Mouse (Mus musculus) embryo, embryonic 10 days (tissue): ENCODE measurements around the gene Nlrp6.
"Not testable (repeated sequence)": the region's sequence is repeated elsewhere in the genome, so short reads cannot be mapped to it uniquely, and the experiment has no call there.

ENCODE experiments used
- DNase-seq: peaks from one replicate; pipeline ENCODE4 v3.0.0-alpha.2; 2015; ENCODE audit warnings: low spot score

Nlrp6 gene

DNA sequence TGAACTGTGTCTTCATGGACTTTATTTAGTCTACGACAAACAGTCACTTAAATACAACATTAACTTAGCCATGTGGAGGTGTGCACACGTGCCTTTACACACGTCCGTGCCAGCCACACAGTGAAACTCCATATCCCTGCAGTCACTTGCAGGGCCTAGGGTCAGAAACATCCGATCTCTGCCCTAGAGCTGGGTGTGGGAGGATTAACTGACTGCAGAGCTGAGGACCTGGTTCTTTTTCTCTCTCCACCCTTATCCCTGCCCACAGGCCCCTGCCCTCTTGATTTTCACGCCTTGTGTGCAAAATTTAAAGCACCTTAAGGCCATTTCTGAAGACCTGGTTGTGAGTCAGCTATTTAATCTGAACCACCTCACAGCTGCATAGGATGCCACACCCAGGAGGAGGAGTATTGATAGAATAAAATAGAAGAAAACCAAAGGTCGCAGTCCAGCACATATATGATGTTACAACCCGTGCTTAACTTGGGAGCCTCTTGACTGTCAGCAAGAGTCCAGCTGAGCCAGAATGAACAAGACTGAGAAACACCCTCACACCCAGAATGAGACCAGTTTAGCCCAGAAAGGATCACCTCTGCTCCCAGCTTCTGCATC is at the start of gene Nlrp6:
TSS of gene Nlrp6 (plus strand) at position 485 of the 612 bp plus-strand sequence.
- no peak for DNase-seq

- DNase-seq, result no peak
Measured at GRCm38 (mm10) chr7:140874224-140874623, 46.5 kb upstream of the Nlrp6 start.

DNA sequence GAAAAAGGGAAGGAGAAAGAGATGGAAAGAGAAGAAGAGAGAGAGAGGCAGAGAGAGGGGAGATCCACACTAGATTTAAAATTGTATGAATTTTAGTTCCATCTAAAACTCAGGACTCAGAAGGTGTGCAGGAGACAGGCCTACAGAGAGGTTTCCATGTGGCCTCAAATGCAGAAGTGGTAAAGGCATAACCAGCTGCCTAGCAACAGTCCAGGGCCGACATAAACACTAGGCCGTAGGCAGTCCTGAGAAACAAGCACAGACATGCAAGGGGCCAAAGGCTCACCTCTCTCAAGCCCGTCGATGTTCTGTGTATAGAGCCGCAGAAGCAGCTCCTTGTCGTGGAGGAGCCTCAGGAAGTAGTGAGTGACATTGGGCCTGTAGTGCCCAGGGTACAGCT is 43.3 kb upstream of the Nlrp6 start:
- DNase-seq, result no peak

GRCm38 (mm10) chr7:140879355-140879754 is 41.3 kb upstream of the Nlrp6 start:
- DNase-seq, result no peak

DNA sequence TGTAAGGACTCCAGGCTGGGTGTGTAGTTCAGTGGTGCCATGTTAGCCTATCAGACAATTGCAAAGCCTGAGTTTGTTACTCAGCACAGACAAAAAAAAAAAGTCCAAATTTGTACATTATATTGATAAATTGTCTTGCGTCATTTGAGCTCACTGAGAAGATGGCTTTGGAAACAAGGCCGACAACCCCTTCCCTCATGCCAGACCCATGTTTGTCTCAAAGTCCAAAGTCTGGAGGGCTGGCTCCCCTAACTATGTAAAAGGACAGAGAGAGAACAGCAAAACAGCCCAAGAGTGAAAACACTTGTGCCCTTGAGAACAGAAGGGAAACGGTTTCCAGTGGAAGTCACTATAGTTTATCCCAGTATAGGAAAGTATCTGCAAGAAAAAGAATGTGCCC is 40.3 kb upstream of the Nlrp6 start:
- DNase-seq, result no peak

DNA sequence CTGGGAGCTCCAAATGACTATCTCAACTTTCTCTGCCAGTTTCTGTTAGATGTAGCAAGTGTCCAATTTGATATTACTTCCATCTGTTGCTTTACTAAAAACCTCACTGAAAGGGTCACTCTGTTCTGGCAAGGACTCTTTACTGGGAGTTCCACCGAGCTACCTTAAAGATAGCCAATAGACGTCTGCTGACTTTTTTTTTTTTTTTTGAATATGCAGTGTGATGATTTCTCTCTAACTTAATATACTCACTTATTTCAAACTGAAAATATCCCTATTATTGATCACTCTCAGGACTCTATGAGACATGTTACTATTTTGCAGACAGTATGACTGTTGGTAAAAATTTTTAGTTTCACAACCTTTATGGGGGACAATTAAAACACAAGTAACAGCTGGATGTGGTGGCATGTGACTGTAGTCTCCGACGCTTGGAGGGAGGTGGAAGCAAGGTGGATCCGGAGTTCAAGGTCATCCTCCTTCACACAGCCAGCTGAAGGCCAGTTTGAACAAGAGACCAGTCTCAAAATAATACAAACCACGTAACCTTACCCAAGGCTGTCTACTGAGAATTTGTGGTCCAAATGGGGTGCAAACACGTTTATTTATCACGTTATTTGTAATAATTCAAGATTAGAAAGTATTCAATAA is 39.7 kb upstream of the Nlrp6 start:
- DNase-seq, result peak; percentile 7

DNA sequence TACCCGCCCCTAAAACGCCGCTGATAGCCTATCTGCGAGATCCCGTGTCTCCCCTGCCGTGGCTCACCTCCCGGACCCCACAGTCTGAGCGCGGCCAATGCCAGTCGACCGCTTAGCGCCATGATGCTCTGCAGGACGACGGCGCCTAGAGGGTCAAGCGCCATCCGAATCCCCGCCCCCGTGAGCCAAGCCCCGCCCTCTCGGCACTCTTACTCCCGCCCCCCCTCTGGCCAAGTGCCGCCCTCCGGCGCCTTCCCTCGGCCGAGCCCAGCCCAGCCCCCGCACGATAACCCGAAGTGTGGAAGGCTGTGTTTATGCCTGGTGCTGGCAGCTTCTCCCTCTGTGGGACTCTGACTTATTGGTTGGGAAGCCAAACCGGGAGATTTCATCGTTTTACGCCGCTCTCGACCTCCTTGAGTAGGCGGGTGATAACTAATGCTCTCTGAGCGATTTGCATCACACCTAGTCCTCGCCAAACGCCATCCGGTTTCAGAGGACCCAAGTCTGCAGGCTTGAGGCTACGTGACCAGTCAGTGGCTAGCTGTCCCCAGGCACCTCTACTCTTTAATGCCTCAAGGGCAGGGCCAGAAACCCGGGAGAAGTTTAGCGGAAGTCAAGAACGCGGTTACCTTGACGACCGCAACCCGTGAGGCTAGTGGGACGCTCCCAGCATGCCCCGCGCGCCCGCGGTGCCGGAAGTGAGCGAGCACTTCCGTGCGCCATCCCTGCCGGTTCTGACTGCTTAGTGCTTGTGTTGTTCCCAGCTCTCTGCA is 38.8 kb upstream of the Nlrp6 start, which contains the start of the genes Psmd13 and Sirt3:
TSS of gene Psmd13 (plus strand) at position 273 of the 773 bp plus-strand sequence.
TSS of gene Sirt3 (minus strand) at position 614 of the 773 bp plus-strand sequence.
- peak; percentile 97 for DNase-seq

GRCm38 (mm10) chr7:140882469-140882803 is 38.3 kb upstream of the Nlrp6 start:
- peak; percentile 8 for DNase-seq

GRCm38 (mm10) chr7:140890636-140891035 is 30.1 kb upstream of the Nlrp6 start:
- not testable (repeated sequence) for DNase-seq

DNA sequence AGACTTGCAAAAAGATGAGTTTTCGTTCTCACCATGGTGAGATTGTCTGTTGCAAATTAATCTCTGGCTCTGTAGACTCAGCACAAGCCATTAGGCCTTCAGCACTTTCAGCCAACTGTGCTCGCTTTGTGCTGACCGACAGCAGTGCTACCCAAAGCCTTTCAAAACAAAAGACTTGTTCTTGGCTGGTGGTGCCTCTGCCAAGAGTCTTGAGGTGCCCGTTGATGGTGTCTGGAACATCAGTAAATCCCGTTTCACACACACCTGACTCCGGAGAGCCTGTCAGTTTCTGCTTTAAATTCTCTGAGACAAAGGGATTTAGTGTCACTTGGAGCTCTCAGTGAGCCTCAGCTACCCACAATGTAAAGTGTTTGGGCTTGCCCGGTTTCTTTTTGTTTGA is 26.7 kb upstream of the Nlrp6 start:
- no peak for DNase-seq

DNA sequence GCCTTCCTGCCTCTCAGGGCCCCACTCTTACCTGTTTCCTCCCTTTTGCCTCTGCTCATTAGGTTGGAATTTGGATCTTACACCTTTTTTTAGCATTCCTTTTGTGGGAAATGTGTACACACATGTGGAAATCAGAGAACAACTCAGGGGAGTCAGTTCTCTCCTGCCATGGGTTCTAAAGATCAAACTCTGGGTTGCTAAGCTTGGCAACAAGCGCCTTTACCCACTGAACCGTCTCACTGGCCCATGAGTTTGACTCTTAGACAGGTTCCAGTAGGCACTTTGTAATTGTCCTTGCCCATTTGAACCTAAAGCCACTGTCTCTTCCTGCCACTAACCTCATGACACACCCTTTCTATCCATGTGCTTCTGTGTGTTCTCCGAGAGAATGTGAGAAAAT is 26.1 kb upstream of the Nlrp6 start:
- DNase-seq, result no peak

- no peak for DNase-seq
Measured at GRCm38 (mm10) chr7:140897863-140898262, 22.8 kb upstream of the Nlrp6 start.

- DNase-seq, result no peak
Measured at GRCm38 (mm10) chr7:140899121-140899520, 21.6 kb upstream of the Nlrp6 start.

DNA sequence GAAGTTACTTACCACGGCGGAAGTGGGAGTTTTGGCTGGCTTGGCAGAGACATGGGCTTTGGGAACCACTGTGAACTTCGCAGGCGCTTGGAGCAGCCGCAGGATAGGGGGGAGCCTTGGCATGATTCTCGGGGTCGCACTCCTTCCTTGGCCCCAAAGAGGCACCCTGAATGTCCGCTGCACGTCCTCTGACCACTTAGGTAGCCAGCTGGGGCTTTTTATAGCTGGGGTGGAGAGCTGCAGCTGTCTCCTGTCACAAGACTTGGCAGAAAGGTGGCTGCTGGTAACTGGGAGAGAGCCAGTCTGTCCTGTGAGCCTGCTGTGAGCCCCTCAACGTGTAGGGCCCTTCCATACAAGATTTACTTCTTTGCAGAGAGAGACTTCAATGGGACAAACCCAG is 20.5 kb upstream of the Nlrp6 start, which contains the start of gene Cox8b:
TSS of gene Cox8b (minus strand) at position 227 of the 400 bp plus-strand sequence.
- DNase-seq, result no peak

- no peak for DNase-seq
Measured at GRCm38 (mm10) chr7:140902036-140902875, 18.4 kb upstream of the Nlrp6 start.

DNA sequence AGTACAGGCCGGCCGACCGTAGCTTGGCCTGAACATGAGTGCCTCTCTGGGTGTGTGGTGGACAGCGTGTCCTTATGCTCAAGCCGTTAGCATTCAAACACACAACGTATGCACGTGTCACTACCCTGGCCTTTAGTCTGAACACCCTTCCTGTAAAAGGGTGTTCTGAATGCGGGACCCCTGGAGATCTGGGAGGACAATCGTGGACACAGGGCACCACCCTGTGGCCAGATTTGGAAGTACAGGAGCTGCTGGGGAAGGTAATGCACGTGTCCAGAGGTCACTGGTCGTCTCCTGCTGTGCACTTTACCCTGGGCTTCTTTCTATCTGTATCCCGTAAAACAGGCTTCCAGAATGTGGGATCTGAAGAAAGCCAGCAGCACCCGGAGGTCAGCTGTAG is 17.5 kb upstream of the Nlrp6 start:
- DNase-seq, result peak; percentile 82

- DNase-seq, result no peak
Measured at GRCm38 (mm10) chr7:140905642-140906081, 15.0 kb upstream of the Nlrp6 start.

DNA sequence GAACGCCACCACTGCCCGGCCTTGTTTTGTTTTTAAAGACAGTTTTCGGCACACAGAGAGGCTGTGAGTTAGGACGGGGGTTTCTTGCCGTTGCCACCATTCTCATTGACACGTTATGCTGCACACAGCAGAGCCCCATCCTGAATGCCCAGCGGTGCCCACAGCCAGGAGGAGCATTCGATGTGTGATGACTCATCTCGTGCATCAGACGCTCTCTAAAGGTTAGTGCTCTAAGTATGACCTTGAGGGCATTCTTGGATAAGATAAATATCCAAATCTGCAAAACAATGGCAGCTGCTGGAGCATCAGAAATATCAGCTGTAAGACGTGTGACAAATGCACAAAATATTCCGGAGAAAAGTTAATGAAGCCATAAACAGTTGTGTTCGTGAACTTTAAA is 13.6 kb upstream of the Nlrp6 start:
- DNase-seq, result no peak

GRCm38 (mm10) chr7:140907697-140908096 is 13.0 kb upstream of the Nlrp6 start:
- no peak for DNase-seq

- no peak for DNase-seq
Measured at GRCm38 (mm10) chr7:140908181-140908580, 12.5 kb upstream of the Nlrp6 start.

DNA sequence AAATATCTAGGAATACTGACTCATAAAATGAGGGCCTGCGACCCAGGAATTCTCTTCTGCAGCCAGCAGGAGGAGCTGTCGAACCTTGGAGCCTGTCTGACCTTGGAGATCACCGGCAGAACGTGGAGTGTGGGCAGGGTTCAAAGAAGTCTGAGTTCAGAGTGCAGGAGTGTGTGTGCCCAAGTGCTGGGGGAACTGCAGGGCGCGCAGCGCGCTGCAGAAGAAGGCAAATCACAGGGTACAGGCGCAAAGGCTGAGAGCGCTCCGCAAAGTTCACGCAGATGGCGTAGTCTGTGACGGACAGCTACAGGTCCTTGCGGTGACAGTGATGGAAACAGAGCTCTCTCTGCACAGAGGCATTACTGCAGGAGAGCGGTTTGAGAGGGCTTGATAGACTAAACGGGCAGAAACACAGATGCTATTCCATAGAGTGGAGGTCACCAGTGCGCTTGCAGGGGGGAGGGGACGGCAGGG is 12.0 kb upstream of the Nlrp6 start:
- DNase-seq, result peak; percentile 92

GRCm38 (mm10) chr7:140912293-140912692 is 8.4 kb upstream of the Nlrp6 start:
- no peak for DNase-seq
